Mouse (Mus musculus): ENCODE results near the gene Pmf1. TPM values are rescaled to one million over a fixed set of nuclear protein-coding genes. Genes with fewer than 3 reads are reported as not detected.

Gene Pmf1
- 20.9 TPM for polyA plus RNA-seq (2015; fragmentation: Illumina TruSeq; extraction: RNeasy Lipid Tissue Mini Kit (QIAGEN cat#74804); ENCODE audit: insufficient read depth, low replicate concordance)

DNA sequence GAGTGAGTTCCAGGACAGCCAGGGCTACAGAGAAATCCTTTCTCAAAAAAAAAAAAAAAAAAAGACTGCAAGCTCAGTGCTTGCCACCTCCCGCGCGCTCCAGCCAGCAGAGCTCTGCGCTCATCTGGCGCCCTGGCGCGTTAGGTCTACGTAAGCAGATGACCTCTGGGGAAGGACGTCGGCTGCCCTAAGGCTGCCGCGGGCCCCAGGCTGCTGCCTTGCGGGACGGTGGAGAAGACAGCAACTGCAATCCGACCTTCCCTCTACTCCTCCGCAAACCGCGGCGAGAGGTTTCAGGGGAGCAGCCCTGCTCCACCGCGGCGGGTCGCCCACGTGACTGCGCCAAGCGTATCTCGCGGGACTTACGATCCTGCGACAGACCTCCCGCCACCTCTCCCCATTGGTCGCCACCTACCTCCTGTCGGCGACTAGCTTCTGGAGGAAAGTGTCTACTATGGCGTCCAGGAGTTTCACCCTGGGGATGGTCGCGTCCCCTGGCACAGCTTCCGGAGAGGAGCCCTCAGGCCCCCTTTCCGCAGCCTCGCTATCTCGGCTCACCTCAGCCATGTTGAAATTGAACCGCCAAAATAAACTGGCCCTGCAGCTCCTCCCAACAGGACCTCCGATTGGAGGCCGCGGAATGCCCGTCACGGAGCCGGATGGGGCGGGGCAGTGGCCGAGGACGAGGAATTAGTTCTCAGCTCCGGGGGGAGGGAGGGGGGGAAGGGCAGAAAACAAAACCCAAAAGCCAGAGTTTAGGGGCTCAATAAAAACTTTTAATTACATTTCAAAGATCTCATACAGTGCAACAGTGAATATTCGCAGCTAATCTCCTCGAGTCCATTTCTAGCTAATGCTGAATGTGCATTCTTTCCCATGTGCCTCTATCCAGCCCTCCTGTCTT lies at the start of gene Pmf1:
Gene Pmf1, minus strand, starts transcription at position 591 of the 904 bp plus-strand sequence.

DNA sequence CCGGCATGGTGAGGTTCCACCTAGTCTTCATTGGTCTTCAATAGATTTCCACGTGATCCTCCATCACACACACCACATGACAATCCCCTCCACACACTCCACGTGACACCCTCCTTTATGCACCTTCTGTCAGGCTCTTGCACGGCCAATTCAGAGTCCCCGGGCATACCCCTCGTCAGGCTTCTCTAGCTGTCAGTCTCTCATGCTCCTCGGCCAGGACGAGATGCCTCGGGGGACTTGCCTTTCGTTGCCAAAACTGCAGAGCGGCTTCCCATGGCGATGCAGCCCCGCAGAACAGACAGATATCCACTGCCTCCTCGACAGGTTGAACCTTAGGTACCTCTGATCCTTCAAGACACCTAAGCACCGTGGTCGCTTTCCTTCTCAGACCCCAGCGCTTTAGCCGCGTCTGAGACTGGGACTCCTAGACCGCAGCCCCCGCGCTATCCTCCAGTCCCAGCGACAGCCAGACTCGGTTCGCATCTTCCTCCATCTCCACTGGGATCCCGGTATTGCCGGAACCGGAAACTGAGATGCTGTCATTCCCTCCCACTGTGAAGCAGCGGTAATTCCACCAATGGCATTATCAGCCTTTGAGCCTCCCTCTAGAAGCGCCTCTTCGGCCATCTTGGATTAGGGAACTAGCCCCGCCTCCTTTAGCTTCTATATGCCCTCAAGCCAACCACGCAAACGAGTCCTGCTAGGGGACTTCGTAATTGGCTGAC lies 14.6 kb upstream of the Pmf1 start, which contains the start of gene Slc25a44:
Gene Slc25a44, minus strand, starts transcription at position 535 of the 725 bp plus-strand sequence.

DNA sequence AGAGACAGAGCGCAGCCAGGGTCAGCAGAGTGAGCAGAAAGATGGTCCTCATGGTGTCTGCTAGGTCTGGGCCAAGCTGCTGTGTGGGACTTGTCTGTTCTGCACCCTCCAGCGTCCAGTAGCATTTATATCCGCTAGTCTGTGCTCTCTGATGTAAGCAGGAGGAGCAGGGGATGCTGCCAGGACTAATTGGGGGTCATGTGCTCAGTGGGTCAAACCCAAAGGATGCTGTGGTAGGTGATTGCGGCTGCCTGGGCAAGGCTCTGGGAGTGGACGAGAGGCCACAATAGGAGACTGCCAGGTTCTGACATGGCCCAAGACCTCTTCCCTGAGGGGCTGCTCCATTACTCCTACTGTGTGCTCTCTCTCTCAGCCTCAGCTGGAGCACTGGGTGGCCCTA lies 25.8 kb downstream of the Pmf1 start, which contains the start of gene Bglap:
Gene Bglap, minus strand, starts transcription at position 101 of the 400 bp plus-strand sequence.

DNA sequence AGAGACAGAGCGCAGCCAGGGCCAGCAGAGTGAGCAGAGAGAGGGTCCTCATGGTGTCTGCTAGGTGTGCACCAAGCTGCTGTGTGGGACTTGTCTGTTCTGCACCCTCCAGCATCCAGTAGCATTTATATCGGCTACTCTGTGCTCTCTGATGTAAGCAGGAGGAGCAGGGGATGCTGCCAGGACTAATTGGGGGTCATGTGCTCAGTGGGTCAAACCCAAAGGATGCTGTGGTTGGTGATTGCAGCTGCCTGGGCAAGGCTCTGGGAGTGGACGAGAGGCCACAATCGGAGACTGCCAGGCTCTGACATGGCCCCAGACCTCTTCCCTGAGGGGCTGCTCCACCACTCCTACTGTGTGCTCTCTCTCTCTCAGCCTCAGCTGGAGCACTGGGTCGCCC lies 31.5 kb downstream of the Pmf1 start, which contains the start of gene Bglap2:
Gene Bglap2, minus strand, starts transcription at position 101 of the 400 bp plus-strand sequence.

DNA sequence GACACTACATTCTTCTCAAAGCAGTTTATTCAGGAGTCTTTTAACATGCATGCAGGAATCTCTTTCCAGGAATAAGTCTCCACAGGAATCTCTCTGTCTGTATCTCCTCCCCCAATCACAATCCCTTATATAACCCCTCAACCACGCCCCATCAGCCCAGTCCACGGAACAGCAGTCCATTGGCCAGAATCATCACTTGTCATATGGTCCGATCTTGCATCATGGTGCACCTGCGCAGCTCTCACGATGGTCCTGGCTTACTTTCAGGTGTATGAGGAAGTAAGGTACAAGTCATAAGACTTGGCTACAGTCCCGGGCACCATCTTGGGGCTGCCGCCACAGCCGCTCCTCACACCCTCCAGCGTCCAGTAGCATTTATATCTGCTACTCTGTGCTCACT lies 37.5 kb downstream of the Pmf1 start, which contains the start of gene Bglap3:
Gene Bglap3, minus strand, starts transcription at position 101 of the 400 bp plus-strand sequence.

DNA sequence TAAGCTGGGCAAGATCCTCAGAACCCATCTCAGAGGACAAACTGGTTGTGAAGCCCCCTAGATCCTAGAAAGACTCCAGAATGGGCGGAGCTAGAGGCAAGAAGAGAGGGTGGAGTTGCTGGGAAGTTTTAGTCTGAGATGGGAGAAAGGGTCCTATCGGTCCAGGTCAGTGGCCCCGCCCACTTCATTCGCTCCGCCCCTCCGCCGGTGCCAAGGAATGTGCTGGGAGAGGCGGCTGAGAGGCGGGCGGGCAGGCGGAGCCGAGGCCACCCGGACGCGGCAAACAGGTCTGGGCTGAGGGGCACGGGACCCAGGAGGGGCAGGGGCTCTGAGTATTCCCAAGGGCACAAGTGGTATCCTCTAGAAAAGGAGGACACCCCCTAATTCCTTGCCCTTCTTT lies 45.8 kb downstream of the Pmf1 start, which contains the start of gene Paqr6:
Gene Paqr6, plus strand, starts transcription at position 248 of the 400 bp plus-strand sequence.

Other genes with a start within 250 kb of the Pmf1 start
- not detected for gene Rhbg, start 155.6 kb downstream of the Pmf1 start, polyA plus RNA-seq (2015; fragmentation: Illumina TruSeq; extraction: RNeasy Lipid Tissue Mini Kit (QIAGEN cat#74804); ENCODE audit: insufficient read depth, low replicate concordance)
- not detected for gene Gm38392, start 123.1 kb downstream of the Pmf1 start, polyA plus RNA-seq (2015; fragmentation: Illumina TruSeq; extraction: RNeasy Lipid Tissue Mini Kit (QIAGEN cat#74804); ENCODE audit: insufficient read depth, low replicate concordance)
- gene Tsacc, start 113.3 kb downstream of the Pmf1 start, polyA plus RNA-seq (2015; fragmentation: Illumina TruSeq; extraction: RNeasy Lipid Tissue Mini Kit (QIAGEN cat#74804); ENCODE audit: insufficient read depth, low replicate concordance): 10.0 TPM
- 168 TPM for gene Cct3, start 113.2 kb downstream of the Pmf1 start, polyA plus RNA-seq (2015; fragmentation: Illumina TruSeq; extraction: RNeasy Lipid Tissue Mini Kit (QIAGEN cat#74804); ENCODE audit: insufficient read depth, low replicate concordance)
- 91.9 TPM for gene Glmp, start 85.3 kb downstream of the Pmf1 start, polyA plus RNA-seq (2015; fragmentation: Illumina TruSeq; extraction: RNeasy Lipid Tissue Mini Kit (QIAGEN cat#74804); ENCODE audit: insufficient read depth, low replicate concordance)
- gene Tmem79, start 74.2 kb downstream of the Pmf1 start, polyA plus RNA-seq (2015; fragmentation: Illumina TruSeq; extraction: RNeasy Lipid Tissue Mini Kit (QIAGEN cat#74804); ENCODE audit: insufficient read depth, low replicate concordance): 0.22 TPM
- gene Smg5, start 74.1 kb downstream of the Pmf1 start, polyA plus RNA-seq (2015; fragmentation: Illumina TruSeq; extraction: RNeasy Lipid Tissue Mini Kit (QIAGEN cat#74804); ENCODE audit: insufficient read depth, low replicate concordance): 81.8 TPM
- 1.5 TPM for gene Paqr6, start 45.7 kb downstream of the Pmf1 start, polyA plus RNA-seq (2015; fragmentation: Illumina TruSeq; extraction: RNeasy Lipid Tissue Mini Kit (QIAGEN cat#74804); ENCODE audit: insufficient read depth, low replicate concordance)
- 0.15 TPM for gene Bglap3, start 37.6 kb downstream of the Pmf1 start, polyA plus RNA-seq (2015; fragmentation: Illumina TruSeq; extraction: RNeasy Lipid Tissue Mini Kit (QIAGEN cat#74804); ENCODE audit: insufficient read depth, low replicate concordance)
- not detected for gene Bglap2, start 31.6 kb downstream of the Pmf1 start, polyA plus RNA-seq (2015; fragmentation: Illumina TruSeq; extraction: RNeasy Lipid Tissue Mini Kit (QIAGEN cat#74804); ENCODE audit: insufficient read depth, low replicate concordance)
- gene Bglap, start 25.9 kb downstream of the Pmf1 start, polyA plus RNA-seq (2015; fragmentation: Illumina TruSeq; extraction: RNeasy Lipid Tissue Mini Kit (QIAGEN cat#74804); ENCODE audit: insufficient read depth, low replicate concordance): 0.97 TPM
- gene Slc25a44, start 14.8 kb upstream of the Pmf1 start, polyA plus RNA-seq (2015; fragmentation: Illumina TruSeq; extraction: RNeasy Lipid Tissue Mini Kit (QIAGEN cat#74804); ENCODE audit: insufficient read depth, low replicate concordance): 17.2 TPM
- gene Sema4a, start 50.9 kb upstream of the Pmf1 start, polyA plus RNA-seq (2015; fragmentation: Illumina TruSeq; extraction: RNeasy Lipid Tissue Mini Kit (QIAGEN cat#74804); ENCODE audit: insufficient read depth, low replicate concordance): 53.1 TPM
- 2.3 TPM for gene Lmna, start 99.6 kb upstream of the Pmf1 start, polyA plus RNA-seq (2015; fragmentation: Illumina TruSeq; extraction: RNeasy Lipid Tissue Mini Kit (QIAGEN cat#74804); ENCODE audit: insufficient read depth, low replicate concordance)
- 1.9 TPM for gene Mex3a, start 122.1 kb upstream of the Pmf1 start, polyA plus RNA-seq (2015; fragmentation: Illumina TruSeq; extraction: RNeasy Lipid Tissue Mini Kit (QIAGEN cat#74804); ENCODE audit: insufficient read depth, low replicate concordance)
- gene Rab25, start 138.0 kb upstream of the Pmf1 start, polyA plus RNA-seq (2015; fragmentation: Illumina TruSeq; extraction: RNeasy Lipid Tissue Mini Kit (QIAGEN cat#74804); ENCODE audit: insufficient read depth, low replicate concordance): not detected
- 54.4 TPM for gene Lamtor2, start 142.7 kb upstream of the Pmf1 start, polyA plus RNA-seq (2015; fragmentation: Illumina TruSeq; extraction: RNeasy Lipid Tissue Mini Kit (QIAGEN cat#74804); ENCODE audit: insufficient read depth, low replicate concordance)
- 35.5 TPM for gene Ubqln4, start 143.4 kb upstream of the Pmf1 start, polyA plus RNA-seq (2015; fragmentation: Illumina TruSeq; extraction: RNeasy Lipid Tissue Mini Kit (QIAGEN cat#74804); ENCODE audit: insufficient read depth, low replicate concordance)
- 101 TPM for gene Ssr2, start 165.5 kb upstream of the Pmf1 start, polyA plus RNA-seq (2015; fragmentation: Illumina TruSeq; extraction: RNeasy Lipid Tissue Mini Kit (QIAGEN cat#74804); ENCODE audit: insufficient read depth, low replicate concordance)
- gene Arhgef2, start 195.6 kb upstream of the Pmf1 start, polyA plus RNA-seq (2015; fragmentation: Illumina TruSeq; extraction: RNeasy Lipid Tissue Mini Kit (QIAGEN cat#74804); ENCODE audit: insufficient read depth, low replicate concordance): 104 TPM
- gene Rxfp4, start 242.8 kb upstream of the Pmf1 start, polyA plus RNA-seq (2015; fragmentation: Illumina TruSeq; extraction: RNeasy Lipid Tissue Mini Kit (QIAGEN cat#74804); ENCODE audit: insufficient read depth, low replicate concordance): not detected